Mouse (Mus musculus) gastrocnemius, adult 2 months (tissue): Measurements from ENCODE around the gene Catsper2. TPM values are rescaled to one million over a fixed set of nuclear protein-coding genes. Genes with fewer than 3 reads are reported as not detected.

Source experiments
- DNase-seq: peaks from one replicate; pipeline ENCODE4 v3.0.0; 2022
- H3K27ac ChIP-seq: fragments of 200-600 bp; 2 replicates; pipeline ENCODE4 v1.8.1; 2022; ENCODE audit warnings: mild to moderate bottlenecking
- H3K4me3 ChIP-seq: fragments of 200-600 bp; 2 replicates; pipeline ENCODE4 v1.8.1; 2022; ENCODE audit warnings: mild to moderate bottlenecking, moderate library complexity
- CTCF ChIP-seq: fragments of 200-600 bp; IDR thresholded peaks from 2 replicates; pipeline ENCODE4 v1.8.1; 2022; ENCODE audit warnings: antibody characterized with exemption, mild to moderate bottlenecking, moderate library complexity
- intact Hi-C: fragments of 180-260 bp; cut with DNase I; formaldehyde crosslinking; loops from one replicate; pipeline ENCODE4 v1.15.1; 2025
- long read RNA-seq, 2 experiments: library from polyadenylated mRNA; stranded (forward); transcript quantifications; one replicate each; pipeline ENCODE4 v2.0.0; 2021
- total RNA-seq, 2 experiments: library from RNA; stranded (reverse); gene quantifications; 2 replicates each; pipeline ENCODE4 v1.2.3; 2021

Catsper2 gene
- 1 to 10 TPM; 1.6 to 2.8 TPM for total RNA-seq
- long read RNA-seq, experiment 1, partial matches to known transcripts = 0 of 3 reads
- long read RNA-seq, experiment 1, other reads (novel, unspliced or antisense) = 3 of 3 reads
- long read RNA-seq, experiment 2, partial matches to known transcripts = 0 of 4 reads
- long read RNA-seq, experiment 2, other reads (novel, unspliced or antisense) = 3 of 4 reads

DNA sequence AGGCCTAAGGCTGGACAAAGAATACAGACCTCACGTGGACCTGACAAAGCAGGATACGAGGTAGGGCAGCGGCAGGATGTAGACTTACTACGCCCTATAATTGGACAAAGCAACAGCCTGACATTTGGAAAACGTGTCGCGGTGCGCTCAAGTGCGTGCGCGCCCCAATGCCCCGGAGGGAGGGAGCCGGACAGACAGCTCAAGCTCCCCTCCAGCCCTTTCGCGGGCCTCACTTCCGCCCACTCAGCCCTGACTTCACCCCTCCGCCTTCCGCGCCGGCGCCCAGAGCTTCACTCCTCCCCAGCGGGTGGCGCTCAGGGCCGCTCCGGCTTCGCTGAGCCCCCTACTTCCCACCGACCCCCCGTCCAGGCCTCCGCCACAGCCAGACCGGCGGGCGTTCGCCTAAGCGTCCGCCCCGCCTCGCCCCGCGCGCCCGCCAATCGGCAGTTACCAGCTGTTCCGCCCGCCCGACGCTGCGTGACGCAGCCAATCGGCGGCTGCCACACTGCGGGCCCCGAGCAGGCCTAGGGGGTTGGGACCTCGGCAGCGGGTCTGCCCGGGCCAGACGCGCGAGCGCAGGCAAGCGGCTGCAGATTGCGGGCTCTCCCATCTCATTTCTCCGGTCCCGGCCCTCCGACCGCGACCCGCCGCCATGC, at the start of gene Catsper2, which contains the start of gene Pdia3:
Catsper2 (minus strand) TSS at position 406 of the 656 bp plus-strand sequence.
Pdia3 (plus strand) TSS at position 389 of the 656 bp plus-strand sequence.
- intact Hi-C loops = loop anchor here (5.0 kb wide), 1 partner anchor 69 kb away; no protein-coding TSS in a partner anchor
- peak; percentile 57 for TF ChIP-seq CTCF
- Histone ChIP-seq H3K4me3 (peak within 1 kb of the TSS; percentile 86), H3K27ac (peak within 1 kb of the TSS; percentile 100)
- DNase-seq = peak; percentile 99

DNA sequence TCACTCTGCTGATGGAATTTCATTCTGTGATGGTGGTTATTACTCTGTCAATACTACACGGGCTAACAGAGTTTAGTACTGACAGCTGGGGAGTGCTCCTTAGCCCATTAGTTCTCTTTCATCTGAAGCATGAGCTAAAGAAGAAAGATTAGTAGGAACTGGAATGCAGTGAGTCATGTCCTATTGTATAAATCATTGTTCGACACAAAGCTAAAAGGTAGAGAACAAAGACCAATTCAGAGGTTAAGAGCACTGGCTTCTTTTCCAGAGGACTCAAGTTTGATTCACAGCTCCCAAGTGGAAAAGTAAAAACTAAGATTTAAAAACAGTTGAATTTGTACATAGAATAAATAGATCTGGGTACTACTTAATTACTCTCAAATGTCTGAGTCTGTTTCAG, 46.5 kb upstream of the Catsper2 start:
- no peak for TF ChIP-seq CTCF
- Histone ChIP-seq H3K27ac (peak overlapping the region; percentile 61), H3K4me3 (no peak overlapping the region)
- no peak for DNase-seq
- intact Hi-C loops = no loop called here

DNA sequence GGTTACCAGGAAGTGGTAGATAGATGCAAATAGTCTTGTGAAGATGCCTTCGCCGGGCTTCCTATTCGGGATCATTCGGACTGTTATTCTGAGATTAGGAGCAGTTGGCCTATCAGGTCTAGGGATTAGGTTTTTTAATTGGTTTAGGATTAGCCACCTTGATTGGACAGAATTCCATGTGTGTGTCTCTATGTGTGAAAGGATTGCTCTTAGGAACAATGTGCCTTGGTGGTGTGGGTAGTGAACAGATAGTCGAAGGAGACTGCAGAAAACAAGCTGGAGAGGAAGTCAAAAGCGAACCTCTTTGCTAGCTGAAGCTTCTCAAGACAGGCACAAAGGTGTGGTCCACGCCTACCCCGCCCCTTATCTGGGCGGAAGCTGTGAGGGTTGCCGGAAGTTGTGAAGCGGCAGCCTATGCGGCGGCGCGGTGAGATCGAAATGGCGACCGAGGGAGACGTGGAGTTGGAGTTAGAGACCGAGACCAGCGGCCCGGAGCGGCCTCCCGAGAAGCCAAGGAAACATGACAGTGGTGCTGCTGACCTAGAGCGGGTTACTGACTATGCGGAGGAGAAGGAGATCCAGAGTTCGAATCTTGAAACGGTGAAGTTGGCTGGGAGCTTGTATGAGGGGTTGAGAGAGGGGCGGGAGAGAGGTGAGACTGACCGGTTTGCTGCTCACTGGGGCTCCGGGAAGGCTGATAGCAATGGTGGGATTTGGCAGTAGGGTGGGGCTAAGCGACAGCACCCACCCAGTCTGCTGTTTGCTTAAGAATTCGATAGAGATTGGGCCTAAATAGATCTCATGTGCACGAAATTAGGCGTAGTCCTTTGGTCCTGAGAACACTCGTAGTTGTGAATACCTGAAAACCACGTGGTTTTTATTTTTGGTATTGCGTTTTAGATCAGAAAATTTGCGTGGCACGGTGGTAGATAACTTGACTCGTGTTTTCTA, 43.4 kb upstream of the Catsper2 start, which contains the start of gene Serinc4:
Serinc4 (minus strand) TSS at position 90 of the 951 bp plus-strand sequence.
- Histone ChIP-seq H3K4me3 (peak within 1 kb of the TSS; percentile 78), H3K27ac (peak within 1 kb of the TSS; percentile 89)
- TF ChIP-seq CTCF = no peak
- intact Hi-C loops = no loop called here
- peak; percentile 88 for DNase-seq

DNA sequence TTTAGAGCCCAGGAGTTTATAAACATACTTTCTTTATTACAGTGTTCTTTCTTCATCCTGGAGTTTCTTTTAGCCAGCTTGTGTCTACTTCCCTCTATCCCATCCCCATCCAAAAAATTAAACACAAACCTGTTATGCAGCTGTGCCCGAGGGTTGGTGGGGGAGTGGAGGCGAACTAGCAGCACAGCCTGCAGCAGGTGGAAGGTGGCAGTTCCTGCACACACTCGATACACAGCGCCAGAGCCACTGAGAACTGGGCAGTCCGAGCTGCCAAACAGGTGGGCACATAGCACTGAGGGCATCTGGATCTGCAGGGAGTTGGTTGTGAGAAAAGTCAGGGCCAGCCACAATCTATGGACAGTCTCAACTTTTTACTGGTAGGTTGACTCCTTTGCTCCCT, 41.9 kb upstream of the Catsper2 start:
- intact Hi-C loops = no loop called here
- H3K4me3 ChIP-seq = no peak overlapping the region
- peak overlapping the region; percentile 21; the same call in 1 of the 2 replicates for H3K27ac ChIP-seq
- TF ChIP-seq CTCF = no peak
- DNase-seq = peak; percentile 14

DNA sequence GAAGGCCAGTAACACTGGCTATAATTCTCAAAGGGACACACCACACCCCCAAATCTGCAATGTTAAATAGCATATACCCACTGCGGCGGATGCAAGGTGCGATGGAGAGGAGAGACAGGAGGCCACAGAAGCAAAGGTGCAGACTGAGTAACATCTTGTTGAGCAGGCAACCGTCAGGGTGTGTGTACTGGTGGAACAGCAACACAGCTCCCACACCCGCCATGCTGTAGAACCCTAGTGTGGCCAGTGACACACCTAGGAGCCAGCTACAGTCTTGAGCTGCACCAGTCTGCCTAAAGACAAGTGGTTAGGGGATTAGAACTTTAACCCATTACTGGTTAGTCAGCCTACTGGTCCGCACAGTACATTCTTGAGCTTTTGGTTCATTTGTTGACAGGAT, 40.3 kb upstream of the Catsper2 start:
- TF ChIP-seq CTCF = no peak
- no peak overlapping the region for H3K4me3 ChIP-seq
- intact Hi-C loops = no loop called here
- peak; percentile 22 for DNase-seq
- peak overlapping the region; percentile 87 for H3K27ac ChIP-seq

DNA sequence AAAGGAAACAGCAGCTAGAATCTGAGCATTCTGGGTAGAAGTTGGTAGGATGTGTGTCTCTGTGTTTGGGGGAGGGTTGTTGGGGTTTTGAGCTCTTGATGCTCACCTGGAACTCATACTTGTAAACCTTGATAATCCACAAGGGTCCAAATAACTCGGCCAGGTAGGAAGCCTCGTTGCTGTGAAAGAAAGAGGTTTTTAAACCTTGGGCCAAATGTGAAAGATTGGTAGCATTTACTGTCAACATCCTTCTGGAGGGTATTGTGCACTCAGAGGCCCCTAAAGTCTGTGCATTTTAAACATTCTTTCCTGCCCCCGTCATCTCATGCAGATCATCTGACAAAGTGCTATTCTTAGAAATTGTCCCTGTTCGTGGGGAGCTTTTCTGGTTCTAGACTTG, 39.4 kb upstream of the Catsper2 start, which contains the start of gene Hypk:
Hypk (plus strand) TSS at position 301 of the 400 bp plus-strand sequence.
- no peak for DNase-seq
- TF ChIP-seq CTCF = no peak
- peak within 1 kb of the TSS; percentile 87 for H3K27ac ChIP-seq
- intact Hi-C loops = no loop called here
- H3K4me3 ChIP-seq = peak within 1 kb of the TSS; percentile 49

DNA sequence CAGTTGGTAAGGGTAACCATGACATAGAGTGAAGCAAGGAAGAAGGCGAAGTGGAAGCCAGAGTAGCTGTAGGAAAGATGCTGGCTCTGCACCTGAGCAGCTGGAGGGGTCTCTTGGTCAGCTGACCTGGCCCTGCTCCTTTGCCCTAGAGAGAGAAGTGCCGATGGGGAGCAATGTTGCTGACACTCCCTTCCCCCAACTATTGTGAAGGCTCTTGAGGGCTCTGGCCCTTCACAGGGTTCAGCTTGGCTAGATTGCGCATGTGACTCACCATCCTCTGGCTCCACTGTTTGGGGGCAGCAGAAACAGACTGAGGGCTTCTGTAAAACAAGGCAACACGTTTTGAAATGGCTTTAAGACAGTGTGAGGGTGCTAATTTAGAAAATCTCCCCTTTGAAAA, 38.8 kb upstream of the Catsper2 start:
- Histone ChIP-seq H3K4me3 (peak overlapping the region; percentile 49), H3K27ac (peak overlapping the region; percentile 87)
- no peak for DNase-seq
- no peak for TF ChIP-seq CTCF
- intact Hi-C loops = no loop called here

DNA sequence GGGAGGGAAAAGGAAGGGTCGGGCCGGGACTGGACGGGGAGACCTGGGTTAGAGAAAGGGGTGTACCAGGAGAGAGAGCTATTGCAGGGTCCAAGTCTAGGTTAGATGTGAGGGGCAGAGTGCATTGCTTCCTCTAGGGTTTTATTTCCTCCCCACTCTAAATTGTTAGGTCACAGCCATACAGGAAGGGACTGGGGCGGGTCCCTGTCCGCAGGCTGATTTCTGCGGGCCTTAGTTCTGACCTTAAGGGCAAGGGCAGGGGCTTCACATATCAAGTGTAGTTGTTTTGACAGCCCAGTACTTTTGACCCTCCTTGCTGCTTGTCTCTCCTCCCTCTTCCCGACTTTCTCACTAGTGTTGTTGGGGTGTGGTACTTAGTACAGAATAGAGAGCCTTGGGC, 36.5 kb upstream of the Catsper2 start:
- DNase-seq = peak; percentile 39
- no peak for TF ChIP-seq CTCF
- peak overlapping the region; percentile 86 for H3K4me3 ChIP-seq
- intact Hi-C loops = no loop called here
- H3K27ac ChIP-seq = peak overlapping the region; percentile 100

DNA sequence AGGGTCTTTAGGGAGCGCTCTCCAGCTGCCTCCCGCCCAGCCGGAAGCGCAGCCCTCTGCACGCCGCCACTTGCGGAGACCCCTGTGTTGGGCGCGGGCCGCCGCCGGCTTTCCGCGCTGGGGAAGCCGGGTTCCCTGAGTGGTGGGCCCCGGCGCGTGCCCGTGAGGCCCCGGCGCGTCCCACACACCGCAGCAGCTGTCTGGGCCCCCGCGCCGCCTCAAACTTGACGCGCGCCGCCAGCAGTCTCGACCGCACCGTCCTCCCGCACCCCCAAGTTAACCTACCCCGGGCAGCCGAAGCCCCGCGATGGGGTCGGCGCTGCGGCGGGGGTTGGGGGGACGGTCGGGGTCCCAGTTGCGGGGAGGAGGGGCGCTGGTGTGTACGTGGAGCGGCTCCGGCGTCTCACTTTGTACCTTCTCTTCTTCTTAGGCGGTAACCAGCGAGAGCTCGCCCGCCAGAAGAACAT, 36.0 kb upstream of the Catsper2 start:
- DNase-seq = peak; percentile 66
- intact Hi-C loops = no loop called here
- TF ChIP-seq CTCF = no peak
- Histone ChIP-seq H3K4me3 (peak overlapping the region; percentile 86), H3K27ac (peak overlapping the region; percentile 100)

DNA sequence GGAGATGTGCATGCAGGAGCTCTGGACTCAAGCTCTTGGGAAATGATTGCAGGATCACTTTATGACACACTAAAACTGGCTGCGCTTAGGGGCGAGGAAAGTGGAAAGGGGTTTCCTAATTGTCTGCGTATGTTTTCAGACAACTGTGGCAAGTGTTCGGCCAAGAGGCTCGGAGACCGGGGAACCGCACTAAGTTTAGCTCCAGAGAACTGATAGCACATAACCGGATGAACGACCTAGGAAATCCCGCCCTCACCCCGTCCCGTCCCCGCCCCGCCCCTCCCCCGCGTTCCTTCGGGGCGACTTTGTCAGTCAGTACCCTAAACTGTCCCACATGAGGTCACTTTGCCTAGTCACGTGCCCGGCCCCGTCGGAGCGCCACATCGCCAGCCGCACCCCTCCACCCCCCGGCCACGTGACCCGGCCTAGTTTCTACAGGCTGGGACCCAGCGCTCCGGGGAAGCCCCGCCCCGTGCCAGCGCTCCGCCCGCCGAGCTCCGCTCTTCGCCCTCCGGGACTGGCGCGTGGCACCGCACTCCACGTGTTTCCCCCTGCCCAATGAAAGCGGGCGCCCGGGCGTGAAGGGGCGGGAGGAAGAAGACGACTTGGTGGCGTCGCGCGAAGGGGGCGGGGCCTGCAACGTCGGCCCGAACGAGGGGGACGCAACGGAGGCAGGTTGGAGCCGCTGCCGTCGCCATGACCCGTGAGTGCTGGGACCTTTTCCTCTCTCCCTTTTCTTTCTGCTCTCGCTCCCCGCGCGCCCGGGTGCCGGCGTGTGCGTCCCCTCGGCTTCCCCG, 35.3 kb upstream of the Catsper2 start, which contains the start of gene Serf2:
Serf2 (plus strand) TSS at position 457 of the 797 bp plus-strand sequence.
- H3K4me3 ChIP-seq = peak within 1 kb of the TSS; percentile 86
- TF ChIP-seq CTCF = no peak
- H3K27ac ChIP-seq = peak within 1 kb of the TSS; percentile 100
- intact Hi-C loops = no loop called here
- DNase-seq = peak; percentile 100

DNA sequence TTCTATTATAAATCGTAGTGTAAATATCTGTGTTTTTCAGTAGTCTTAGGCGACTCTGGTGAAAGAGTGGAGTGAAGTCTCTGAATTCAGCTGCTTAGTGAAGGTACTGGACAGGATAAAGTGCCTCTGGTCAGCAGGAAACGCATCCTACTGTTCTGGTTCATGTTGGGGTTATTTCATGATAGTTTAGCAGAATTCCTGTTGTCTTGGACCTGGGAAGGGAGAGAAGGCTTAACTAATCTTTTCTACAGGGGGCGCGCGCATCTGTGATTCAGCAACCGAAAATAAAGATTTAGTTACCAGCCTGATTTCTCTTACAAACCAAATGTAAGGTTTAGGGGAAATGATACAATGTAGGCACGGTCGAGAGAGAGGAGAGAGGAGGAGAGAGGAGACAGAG, 34.5 kb upstream of the Catsper2 start:
- intact Hi-C loops = no loop called here
- peak; percentile 48 for TF ChIP-seq CTCF
- peak; percentile 56 for DNase-seq
- Histone ChIP-seq H3K4me3 (peak overlapping the region; percentile 86), H3K27ac (peak overlapping the region; percentile 100)

DNA sequence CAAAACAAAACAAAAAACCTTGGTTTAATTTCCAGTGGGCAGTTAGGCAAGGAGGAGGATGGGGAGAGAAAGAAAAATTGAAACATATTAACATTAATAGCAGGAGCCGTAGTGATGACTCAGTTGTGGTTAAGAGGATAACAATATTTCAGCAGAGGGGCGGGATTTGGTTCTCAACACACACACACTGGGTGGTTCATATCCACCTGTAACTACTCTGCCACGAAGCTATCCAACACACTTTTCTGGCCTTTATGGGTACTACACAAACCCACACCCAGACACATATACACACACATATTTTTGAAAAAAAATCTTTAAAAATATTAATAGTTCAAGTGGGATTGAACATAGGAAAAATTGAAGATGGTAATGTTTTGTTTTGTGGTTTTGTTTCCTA, 33.4 kb upstream of the Catsper2 start:
- no peak for TF ChIP-seq CTCF
- intact Hi-C loops = loop anchor here (2.0 kb wide), 1 partner anchor 30 kb away; no protein-coding TSS in a partner anchor
- Histone ChIP-seq H3K27ac (no peak overlapping the region; the same call in 1 of the 2 replicates), H3K4me3 (no peak overlapping the region)
- no peak for DNase-seq
